Mouse (Mus musculus) macrophage (primary cell): ENCODE data around the gene Gnat3. TPM values are rescaled to one million over a fixed set of nuclear protein-coding genes. Genes with fewer than 3 reads are reported as not detected.

ENCODE experiments used
- H3K27ac ChIP-seq: fragments of 350-480 bp; formaldehyde crosslinking; 2 replicates; pipeline ENCODE4 v1.9.0; 2021
- H3K36me3 ChIP-seq: fragments of 350-480 bp; formaldehyde crosslinking; 2 replicates; pipeline ENCODE4 v1.9.0; 2021; ENCODE audit errors: inconsistent target
- H3K4me3 ChIP-seq: fragments of 350-480 bp; formaldehyde crosslinking; 2 replicates; pipeline ENCODE4 v1.9.0; 2021; ENCODE audit errors: inconsistent target
- H3K79me2 ChIP-seq: fragments of 350-480 bp; formaldehyde crosslinking; 2 replicates; pipeline ENCODE4 v1.9.0; 2021; ENCODE audit errors: inconsistent target
- WGBS: methylation state at CpG from one replicate; pipeline ENCODE4 v1.1.7; 2026; ENCODE audit warnings: inconsistent platforms; ENCODE audit not compliant: missing documents; 5-methylcytosine and 5-hydroxymethylcytosine counted together
- polyA plus RNA-seq: library from polyadenylated mRNA; stranded (reverse); fragments of 250-400 nt; gene quantifications from 3 replicates; pipeline ENCODE4 v1.2.4, GENCODE M21; 2018; ENCODE audit warnings: inconsistent platforms

Gene Gnat3
- polyA plus RNA-seq, 1 experiment from 2014 or later: 0.44 TPM

DNA sequence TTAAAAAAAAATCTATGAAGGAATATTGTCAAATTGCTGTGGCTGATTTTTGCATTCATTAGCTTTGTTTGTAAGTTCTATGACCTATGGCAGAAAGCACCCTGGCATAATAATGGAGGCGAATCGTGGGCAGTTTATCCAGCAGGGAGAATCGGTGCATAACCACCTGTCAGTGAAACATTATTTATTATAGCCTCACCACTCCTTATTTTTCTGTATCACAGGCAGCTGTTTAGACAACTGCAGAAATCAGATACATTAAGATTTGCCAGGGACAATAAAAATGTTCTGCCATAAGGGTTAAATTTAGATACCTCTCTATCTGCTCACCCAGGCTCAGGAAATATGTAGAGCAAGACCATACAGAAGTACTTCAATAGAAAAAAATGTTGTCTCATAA is 22.2 kb downstream of the Gnat3 start:
- Histone ChIP-seq H3K79me2 (no peaks in the 10 kb centered on the region), H3K36me3 (no peaks in the 10 kb centered on the region), H3K4me3 (no peak overlapping the region), H3K27ac (no peak overlapping the region)
- 100% methylated on average over 3 of the region's 3 CpGs for WGBS

DNA sequence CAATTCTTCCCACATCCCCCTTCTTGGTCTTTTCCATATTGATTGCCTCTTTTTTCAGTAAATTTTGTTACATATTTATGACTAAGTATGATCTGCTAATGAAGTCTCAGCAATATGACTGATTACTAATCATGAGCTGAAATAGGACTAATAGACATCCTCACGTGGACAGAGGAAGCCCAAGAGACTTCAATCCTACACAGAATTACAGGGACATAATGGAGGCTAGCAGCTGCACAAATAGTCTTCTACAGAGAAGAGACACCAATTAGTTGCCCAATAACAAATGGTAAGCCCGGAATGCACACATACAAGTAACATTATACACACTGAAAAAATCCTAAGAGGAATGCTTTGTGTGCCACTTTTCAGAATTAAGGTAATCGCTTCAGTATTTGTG is 24.3 kb downstream of the Gnat3 start:
- H3K79me2 ChIP-seq: no peaks in the 10 kb centered on the region
- WGBS: 89% methylated on average over 3 of the region's 3 CpGs
- no peak overlapping the region for H3K4me3 ChIP-seq
- H3K36me3 ChIP-seq: no peaks in the 10 kb centered on the region
- no peak overlapping the region for H3K27ac ChIP-seq

DNA sequence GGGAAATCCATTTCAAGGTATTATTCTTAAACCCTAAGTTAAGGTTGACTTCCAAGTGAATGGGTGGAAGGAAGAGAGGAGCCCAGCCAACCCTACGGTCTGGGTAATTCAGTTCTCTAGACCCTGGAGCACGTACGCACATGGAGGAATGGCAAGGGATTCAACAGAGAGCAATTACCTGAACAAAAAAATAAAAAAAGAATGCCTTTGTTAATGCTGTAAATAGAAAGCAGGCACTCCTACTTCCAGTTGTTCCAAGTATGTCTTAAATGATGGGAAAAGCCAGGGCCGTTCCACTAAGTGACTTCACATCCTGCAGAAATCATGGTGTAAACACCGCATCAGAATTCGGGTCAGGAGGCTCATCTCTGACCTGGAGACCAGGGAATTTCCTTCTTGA is 28.3 kb downstream of the Gnat3 start:
- no peaks in the 10 kb centered on the region for H3K79me2 ChIP-seq
- H3K36me3 ChIP-seq: no peaks in the 10 kb centered on the region
- no peak overlapping the region for H3K27ac ChIP-seq
- WGBS: 94% methylated on average over 6 of the region's 6 CpGs
- H3K4me3 ChIP-seq: no peak overlapping the region

DNA sequence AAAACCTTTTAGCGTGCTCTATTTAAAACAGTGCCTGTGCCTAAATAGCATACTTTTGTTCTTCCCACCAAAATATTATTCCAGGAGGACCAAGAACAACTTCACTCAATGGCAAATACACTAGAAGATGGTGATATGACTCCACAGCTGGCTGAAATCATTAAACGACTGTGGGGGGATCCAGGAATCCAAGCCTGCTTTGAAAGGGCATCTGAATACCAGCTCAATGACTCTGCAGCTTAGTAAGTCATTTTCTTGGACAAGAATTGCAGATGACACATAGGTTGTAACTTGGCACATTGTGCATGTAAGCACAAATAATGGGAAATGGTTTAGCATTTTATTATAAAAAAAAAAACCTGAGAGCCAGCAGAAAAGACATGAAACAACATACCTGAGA is 37.2 kb downstream of the Gnat3 start:
- Histone ChIP-seq H3K79me2 (no peaks in the 10 kb centered on the region), H3K36me3 (no peaks in the 10 kb centered on the region), H3K27ac (peak overlapping the region; percentile 80), H3K4me3 (no peak overlapping the region)
- WGBS: 82% methylated on average over 2 of the region's 2 CpGs

DNA sequence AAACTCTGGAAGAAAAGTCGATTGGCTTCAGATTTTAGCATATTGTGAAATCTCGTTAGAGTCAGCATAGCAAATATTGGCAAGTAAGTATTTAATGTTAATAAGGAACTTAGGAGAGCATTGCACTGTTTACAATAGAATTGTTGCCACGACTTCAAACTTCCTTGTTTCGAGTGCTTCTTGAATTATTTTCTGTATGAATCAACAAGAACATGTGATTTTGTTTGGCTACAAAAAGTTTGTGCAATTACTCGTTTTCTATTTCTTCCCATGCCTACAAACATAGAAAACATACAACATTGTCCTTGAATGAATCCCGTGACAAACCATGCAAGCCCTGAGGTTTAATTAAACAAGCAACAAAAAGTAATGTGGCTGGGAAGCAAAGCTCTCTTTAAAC is 37.8 kb downstream of the Gnat3 start:
- Histone ChIP-seq H3K79me2 (no peaks in the 10 kb centered on the region), H3K4me3 (no peak overlapping the region), H3K27ac (peak overlapping the region; percentile 80), H3K36me3 (no peaks in the 10 kb centered on the region)
- 27% methylated on average over 4 of the region's 6 CpGs for WGBS

DNA sequence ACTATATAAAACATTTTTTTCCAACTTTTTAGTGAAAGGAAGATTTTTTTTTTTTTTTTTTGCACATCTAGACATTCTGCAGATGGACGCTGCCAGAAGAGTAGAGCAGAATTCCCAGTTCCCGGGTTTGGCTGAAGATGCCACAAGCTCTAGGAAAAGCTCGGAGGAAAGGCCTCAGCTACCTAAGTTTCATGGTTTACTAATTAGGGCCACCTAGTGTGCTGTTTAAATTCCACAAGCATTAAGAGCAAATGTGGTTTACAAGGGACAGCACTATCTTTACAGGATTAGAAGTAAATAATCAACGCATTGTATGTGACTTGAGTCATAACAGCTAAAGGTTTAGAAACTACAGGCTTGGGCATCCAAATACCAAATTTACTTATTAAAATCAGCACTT is 39.3 kb downstream of the Gnat3 start:
- no peak overlapping the region for H3K27ac ChIP-seq
- H3K36me3 ChIP-seq: no peaks in the 10 kb centered on the region
- no peaks in the 10 kb centered on the region for H3K79me2 ChIP-seq
- WGBS: 92% methylated on average over 4 of the region's 4 CpGs
- no peak overlapping the region for H3K4me3 ChIP-seq

DNA sequence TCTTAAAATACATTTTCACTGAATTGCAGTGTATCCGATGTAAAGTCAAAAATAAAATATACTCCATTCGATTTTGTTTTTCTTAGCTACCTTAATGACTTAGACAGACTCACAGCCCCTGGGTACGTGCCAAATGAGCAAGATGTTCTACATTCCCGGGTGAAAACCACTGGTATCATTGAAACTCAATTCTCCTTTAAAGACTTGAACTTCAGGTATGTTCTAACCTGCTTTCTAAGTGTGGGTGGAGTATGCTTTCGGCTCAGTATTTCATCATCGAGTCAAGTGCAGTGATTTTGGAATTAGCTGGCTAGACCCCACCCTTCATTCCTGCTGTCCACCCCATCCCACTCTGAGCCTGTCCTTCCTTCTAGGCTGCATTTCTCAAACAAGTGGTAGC is 41.3 kb downstream of the Gnat3 start:
- Histone ChIP-seq H3K27ac (no peak overlapping the region), H3K36me3 (no peaks in the 10 kb centered on the region), H3K79me2 (no peaks in the 10 kb centered on the region), H3K4me3 (no peak overlapping the region)
- 94% methylated on average over 6 of the region's 6 CpGs for WGBS

DNA sequence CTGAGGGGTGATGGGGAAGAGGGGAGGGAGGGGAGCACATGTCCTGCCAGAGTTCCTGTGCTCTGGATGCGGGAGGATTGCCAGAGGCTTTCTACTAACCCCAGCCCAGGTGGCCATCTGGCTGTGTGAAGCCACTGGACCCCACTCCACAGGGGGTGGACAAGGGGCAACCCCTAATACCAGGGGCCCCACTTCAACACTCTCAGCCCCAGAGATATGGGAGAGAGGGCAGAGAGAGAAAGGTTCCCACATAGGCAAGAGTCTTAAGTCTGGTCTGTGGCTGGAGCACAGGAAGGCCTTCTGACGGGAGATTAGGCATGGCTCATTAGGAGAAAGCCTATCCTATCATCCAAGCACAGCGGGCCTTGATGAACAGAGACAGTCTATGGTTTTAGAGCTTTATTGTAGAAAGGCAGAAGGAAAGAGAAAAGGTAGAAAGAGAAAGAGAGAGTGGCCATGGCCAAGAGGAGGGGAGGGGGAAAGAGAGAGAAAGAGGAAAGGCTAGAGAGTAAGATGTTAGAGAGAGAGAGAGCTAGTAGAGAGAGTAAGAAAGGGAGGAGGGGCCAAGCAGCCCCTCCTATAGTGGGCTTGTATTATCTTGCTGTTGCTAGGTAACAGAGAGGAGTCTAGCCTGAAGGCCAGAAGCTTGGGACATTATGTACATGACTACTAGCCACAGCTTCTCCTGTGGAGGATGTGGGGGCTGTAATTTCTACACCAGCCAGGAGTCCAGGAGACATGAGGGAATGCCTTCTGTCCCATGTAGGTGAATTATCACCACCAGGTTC is 42.7 kb downstream of the Gnat3 start:
- WGBS: 96% methylated on average over 3 of the region's 3 CpGs
- no peaks in the 10 kb centered on the region for H3K79me2 ChIP-seq
- no peaks in the 10 kb centered on the region for H3K36me3 ChIP-seq
- no peak overlapping the region for H3K27ac ChIP-seq
- no peak overlapping the region for H3K4me3 ChIP-seq

DNA sequence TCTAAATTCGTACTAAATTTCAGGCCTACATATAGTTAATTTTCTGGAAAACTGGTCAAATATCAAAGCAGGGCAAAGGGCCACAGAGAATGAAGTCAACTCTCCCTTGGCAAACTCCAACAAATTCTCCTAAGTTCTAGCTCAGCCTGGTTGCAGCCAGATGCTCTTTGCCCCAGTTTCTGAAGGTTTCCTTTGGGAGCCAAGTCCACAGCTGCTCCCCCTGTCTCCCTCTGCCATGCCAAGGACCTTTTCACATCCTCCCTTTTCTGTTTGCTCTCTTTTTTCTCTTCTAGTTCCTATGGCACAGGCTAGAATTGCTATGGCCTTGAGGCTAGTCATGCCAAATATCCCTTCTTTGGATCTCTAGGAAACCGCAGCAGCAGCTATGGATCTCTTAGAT is 43.8 kb downstream of the Gnat3 start:
- WGBS: 84% methylated on average over 2 of the region's 2 CpGs
- no peaks in the 10 kb centered on the region for H3K36me3 ChIP-seq
- peak overlapping the region; percentile 86 for H3K27ac ChIP-seq
- no peaks in the 10 kb centered on the region for H3K79me2 ChIP-seq
- no peak overlapping the region for H3K4me3 ChIP-seq

DNA sequence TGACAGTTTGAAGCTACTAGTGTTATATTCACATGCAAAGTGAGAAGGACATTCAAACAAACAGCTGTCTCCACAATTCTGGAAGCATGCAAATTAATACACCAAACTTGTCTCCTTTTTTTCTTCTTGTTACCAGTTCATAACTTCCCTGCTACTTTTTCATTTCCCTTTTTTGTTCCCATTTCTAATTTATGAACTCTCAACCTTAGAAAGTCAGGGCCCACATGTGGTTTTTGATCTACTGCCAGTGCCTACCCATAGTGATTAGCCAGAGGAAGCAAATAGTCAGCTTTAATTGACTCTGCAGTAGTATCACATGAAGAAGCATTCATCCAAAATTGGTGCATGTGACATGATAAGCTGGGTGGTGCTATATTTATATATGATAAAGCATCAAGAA is 44.7 kb downstream of the Gnat3 start:
- H3K36me3 ChIP-seq: no peaks in the 10 kb centered on the region
- H3K27ac ChIP-seq: peak overlapping the region; percentile 86
- H3K79me2 ChIP-seq: no peaks in the 10 kb centered on the region
- H3K4me3 ChIP-seq: no peak overlapping the region

DNA sequence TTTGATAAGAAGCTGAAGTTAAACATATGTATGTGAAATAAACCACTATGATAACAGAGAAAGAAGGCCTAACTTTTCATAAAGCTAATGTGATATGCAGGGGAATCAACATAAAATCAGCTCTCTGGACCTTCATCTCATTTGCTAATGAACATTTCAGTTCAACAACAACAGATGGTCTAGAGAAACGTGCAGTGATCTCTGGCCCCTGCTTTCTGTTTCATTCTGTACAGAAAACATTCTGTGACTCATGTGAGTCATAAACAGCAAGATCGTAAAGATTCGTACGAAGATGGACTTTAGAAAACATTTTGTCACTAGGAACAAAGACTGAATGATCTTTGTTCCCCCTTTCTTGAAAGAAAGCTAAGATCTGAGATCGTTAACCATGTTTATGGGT is 48.0 kb downstream of the Gnat3 start:
- H3K36me3 ChIP-seq: no peaks in the 10 kb centered on the region
- whole genome bisulfite sequencing: 80% methylated on average over 5 of the region's 5 CpGs
- no peak overlapping the region for H3K27ac ChIP-seq
- H3K4me3 ChIP-seq: no peak overlapping the region
- H3K79me2 ChIP-seq: no peaks in the 10 kb centered on the region

DNA sequence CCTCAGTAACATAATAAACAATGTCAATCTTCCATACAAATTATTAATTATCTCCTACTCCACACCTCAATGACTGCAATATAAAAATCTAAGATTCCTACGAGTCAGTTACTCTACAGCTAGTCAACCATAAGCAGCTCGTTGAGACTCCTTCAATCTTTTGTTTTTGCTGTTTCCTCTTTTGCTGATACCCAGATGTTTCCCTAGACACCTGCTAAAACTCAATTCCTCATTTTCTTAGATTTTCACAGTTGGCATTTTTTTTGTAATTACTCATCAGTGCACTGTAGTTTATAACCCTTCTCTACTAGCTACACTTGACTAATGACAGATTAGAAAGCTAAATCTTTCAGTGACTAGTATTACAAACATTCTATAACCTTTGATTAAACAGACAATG is 50.8 kb downstream of the Gnat3 start:
- peak overlapping the region; percentile 85 for H3K27ac ChIP-seq

DNA sequence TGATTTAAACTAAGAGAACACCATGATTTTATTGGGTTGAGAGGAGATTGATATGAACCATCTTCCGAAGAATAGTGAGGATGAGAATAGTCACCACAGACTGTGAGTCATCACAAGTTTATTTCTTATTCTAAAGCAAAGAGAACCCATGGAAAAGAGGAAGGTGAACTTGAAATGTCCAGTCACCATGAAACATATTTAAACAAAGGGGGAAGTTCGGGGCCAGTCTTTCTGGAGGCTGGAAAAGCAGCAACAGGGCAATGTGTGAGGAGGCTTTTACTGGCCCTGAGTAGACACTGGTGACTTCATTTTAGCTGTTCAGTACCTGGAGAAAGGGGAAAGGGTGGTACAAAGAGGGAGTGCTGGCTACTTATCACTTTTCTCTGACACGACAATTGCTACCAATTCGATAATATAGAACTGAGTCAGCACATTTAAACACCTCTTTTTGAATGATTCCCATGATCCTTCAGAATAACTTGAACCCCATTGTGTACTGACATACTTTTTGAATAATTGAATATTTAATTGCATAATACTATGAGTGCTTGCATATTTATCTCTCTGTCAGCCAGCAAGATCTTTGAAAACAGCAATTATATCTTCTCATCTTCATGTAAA is 52.0 kb downstream of the Gnat3 start:
- Histone ChIP-seq H3K4me3 (no peak overlapping the region), H3K79me2 (no peaks in the 10 kb centered on the region), H3K27ac (peak overlapping the region; percentile 85), H3K36me3 (no peaks in the 10 kb centered on the region)
- 26% methylated on average over 4 of the region's 4 CpGs for WGBS

More for the DNA sequence above, 50.8 kb downstream of the Gnat3 start:
- Histone ChIP-seq H3K79me2 (no peaks in the 10 kb centered on the region), H3K36me3 (no peaks in the 10 kb centered on the region), H3K4me3 (no peak overlapping the region)
- WGBS: 7% methylated on average over 2 of the region's 2 CpGs

DNA sequence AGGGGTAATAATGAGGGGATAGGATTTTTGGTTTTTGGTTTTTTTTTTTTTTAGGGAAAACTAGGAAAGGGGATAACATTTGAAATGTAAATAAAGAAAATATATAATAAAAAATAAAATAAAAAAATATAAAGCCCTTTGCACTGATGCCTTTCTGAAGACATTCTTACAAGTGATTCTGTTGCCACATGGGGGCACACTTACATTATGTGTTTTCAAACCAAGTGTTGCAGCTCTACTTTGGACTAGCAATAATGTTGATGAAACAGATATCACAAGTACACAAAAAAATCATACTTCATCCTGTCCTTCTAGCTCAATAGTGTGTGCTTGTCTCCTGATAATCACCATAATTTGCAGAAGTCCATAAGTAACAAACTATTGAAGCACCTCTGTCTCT is 61.0 kb downstream of the Gnat3 start:
- no peak overlapping the region for H3K27ac ChIP-seq
- H3K79me2 ChIP-seq: no peaks in the 10 kb centered on the region
- H3K36me3 ChIP-seq: no peaks in the 10 kb centered on the region
- H3K4me3 ChIP-seq: no peak overlapping the region

DNA sequence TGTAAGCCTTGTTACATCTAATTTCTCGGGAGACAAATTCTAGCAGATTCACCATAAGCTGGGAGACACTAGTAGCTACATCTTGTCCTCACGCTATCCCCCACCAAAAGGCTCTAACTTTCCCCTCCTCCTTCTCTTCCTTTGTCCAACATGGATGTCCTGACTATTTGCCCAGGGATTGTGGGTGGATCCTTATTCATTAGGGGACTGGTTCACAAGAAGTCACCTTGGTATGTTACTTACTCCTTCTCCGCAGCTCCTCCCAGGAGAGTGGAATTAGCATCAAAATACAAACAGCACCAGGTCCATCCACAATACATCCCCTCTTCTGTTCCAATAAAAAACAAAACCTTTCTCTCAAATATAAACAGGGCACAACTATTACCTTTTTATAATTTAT is 65.2 kb downstream of the Gnat3 start:
- no peaks in the 10 kb centered on the region for H3K36me3 ChIP-seq
- H3K27ac ChIP-seq: no peak overlapping the region
- H3K4me3 ChIP-seq: no peak overlapping the region
- H3K79me2 ChIP-seq: no peaks in the 10 kb centered on the region
- 100% methylated on average over 2 of the region's 3 CpGs for WGBS
